Mouse (Mus musculus) stomach, postnatal 0 days (tissue): ENCODE measurements around the gene Arnt2.

ENCODE experiments used
- CTCF ChIP-seq: IDR thresholded peaks from 2 replicates; pipeline ENCODE4 v1.5.1; 2016; ENCODE audit warnings: antibody characterized with exemption, low read depth, mild to moderate bottlenecking, moderate library complexity
- EP300 ChIP-seq: optimal IDR thresholded peaks from 2 replicates; pipeline ENCODE3; 2016; ENCODE audit warnings: antibody characterized with exemption

GRCm38 (mm10) chr7:84254916-84255315, 155.1 kb downstream of the Arnt2 start:
- no peak for TF ChIP-seq CTCF
- TF ChIP-seq EP300, result no peak
